Mouse (Mus musculus): ENCODE results near the gene Ncs1. TPM values are rescaled to one million over a fixed set of nuclear protein-coding genes. Genes with fewer than 3 reads are reported as not detected.

Ncs1 gene
- 8.5 and 11.3 TPM in 2 replicates for polyA plus RNA-seq (2014; fragmentation: Nextera tagmentation; extraction: Ambion mirVana)

DNA sequence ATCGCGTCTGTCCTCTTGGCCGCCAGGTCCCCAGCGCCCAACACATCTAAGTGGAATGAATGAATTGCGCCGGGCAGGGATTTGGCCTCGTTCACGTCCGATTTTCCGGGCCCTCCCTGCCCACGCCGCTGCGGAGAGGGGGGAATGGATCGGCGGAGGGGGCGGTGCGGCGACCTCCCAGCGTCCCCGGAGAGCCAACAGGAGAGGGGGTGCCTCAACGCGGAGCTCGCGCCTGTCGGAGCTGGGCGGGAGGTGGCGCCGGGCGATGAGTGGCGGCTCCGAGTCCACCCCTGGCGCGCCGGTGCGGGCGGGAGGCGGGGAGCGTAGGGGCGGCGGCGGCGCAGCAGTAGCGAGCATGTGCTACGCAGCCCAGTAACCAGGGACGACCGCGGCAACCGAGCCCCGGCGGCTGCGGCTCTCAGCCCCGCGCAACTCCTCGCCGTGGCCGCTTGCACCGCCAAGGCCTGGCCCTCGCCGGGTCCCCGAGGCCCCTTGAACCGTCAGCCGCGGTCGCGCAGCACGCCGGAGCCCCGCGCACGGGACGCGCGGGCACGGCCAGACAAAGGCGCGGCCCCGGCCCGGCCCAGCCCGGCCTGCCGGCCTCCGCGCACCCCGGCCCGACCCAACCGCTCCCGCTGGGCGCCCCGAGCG lies at the start of gene Ncs1:
Gene Ncs1, plus strand, starts transcription at position 333 of the 651 bp plus-strand sequence.
- peak; percentile 69 for DNase-seq (ENCODE audit: low spot score)
- H3K4me2 ChIP-seq = peak within 1 kb of the TSS; percentile 78
- 1% methylated on average over 71 of the region's 89 CpGs for WGBS
- no peaks in the 10 kb centered on the region for H3K36me3 ChIP-seq (ENCODE audit: control insufficient read depth, insufficient read depth, low read length)
- peak; percentile 65 for ATAC-seq (replicated peaks; ENCODE audit: low FRiP score)
- peak within 1 kb of the TSS; percentile 19; the same call in 1 of the 2 replicates for H3K27ac ChIP-seq (ENCODE audit: low read depth, low read length)
- H3K4me1 ChIP-seq (replicated peaks; ENCODE audit: control insufficient read depth, insufficient read depth, low read length) = peaks cover 14% of the 10 kb centered on the region
- H3K9me3 ChIP-seq (ENCODE audit: control insufficient read depth, low read length) = no peaks in the 10 kb centered on the region
- H3K9ac ChIP-seq (ENCODE audit: low read depth, low read length) = peak within 1 kb of the TSS; percentile 70
- H3K4me3 ChIP-seq (ENCODE audit: low read depth, low read length) = peak within 1 kb of the TSS; percentile 68
- H3K27me3 ChIP-seq (replicated peaks; ENCODE audit: control insufficient read depth, insufficient read depth, low read length) = peaks cover 67% of the 10 kb centered on the region

DNA sequence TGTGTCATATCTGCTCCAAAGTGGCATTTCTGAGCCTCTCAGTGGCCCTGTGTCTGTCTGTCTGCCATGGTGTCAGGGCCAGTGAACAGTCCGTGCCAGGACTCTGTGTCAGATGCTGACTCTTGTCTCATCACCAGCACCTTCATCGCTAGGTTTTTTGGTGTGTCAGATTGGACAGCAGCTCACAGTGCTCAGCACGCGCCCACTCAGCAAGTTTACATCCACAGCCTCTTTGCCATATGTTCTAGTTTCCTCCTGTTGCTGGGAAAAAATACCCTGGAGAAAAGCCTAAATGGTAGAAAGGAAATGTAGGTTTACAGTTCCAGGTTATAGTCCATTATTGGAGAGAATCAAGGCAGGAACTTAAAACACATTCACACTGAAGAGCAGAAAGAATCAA lies 47.0 kb upstream of the Ncs1 start:
- ATAC-seq (replicated peaks; ENCODE audit: low FRiP score) (no peak), DNase-seq (ENCODE audit: low spot score) (no peak)
- H3K4me3 ChIP-seq (ENCODE audit: low read depth, low read length) = no peak overlapping the region
- no peak overlapping the region for H3K9ac ChIP-seq (ENCODE audit: low read depth, low read length)
- H3K4me2 ChIP-seq = no peak overlapping the region
- no peaks in the 10 kb centered on the region for H3K9me3 ChIP-seq (ENCODE audit: control insufficient read depth, low read length)
- H3K4me1 ChIP-seq (replicated peaks; ENCODE audit: control insufficient read depth, insufficient read depth, low read length) = peaks cover 5% of the 10 kb centered on the region
- H3K27me3 ChIP-seq (replicated peaks; ENCODE audit: control insufficient read depth, insufficient read depth, low read length) = no peaks in the 10 kb centered on the region
- peaks cover 3% of the 10 kb centered on the region; the same call in 1 of the 2 replicates for H3K36me3 ChIP-seq (ENCODE audit: control insufficient read depth, insufficient read depth, low read length)
- 91% methylated on average over 4 of the region's 4 CpGs for WGBS
- H3K27ac ChIP-seq (ENCODE audit: low read depth, low read length) = no peak overlapping the region

DNA sequence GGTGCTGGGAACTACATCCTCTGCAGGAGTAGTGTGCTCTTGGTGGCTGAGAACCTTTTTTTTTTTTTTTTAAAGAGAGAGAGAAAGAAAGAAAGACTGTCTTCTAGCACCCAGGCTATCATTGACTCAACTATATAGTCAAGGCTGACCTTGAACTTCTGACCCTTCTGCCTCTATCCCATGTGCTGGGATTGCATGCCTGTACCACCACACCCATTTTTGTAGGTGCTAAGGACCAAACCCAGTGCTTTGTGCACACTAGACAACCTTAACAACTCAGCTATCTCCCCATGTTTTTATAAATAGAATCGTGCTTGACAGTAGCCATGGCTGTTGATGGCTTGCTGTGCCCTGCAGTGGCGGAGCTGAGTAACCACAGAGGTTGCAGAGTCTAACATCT lies 45.6 kb upstream of the Ncs1 start:
- Histone ChIP-seq H3K36me3 (ENCODE audit: control insufficient read depth, insufficient read depth, low read length) (peaks cover 3% of the 10 kb centered on the region; the same call in 1 of the 2 replicates), H3K27ac (ENCODE audit: low read depth, low read length) (no peak overlapping the region), H3K9ac (ENCODE audit: low read depth, low read length) (no peak overlapping the region), H3K27me3 (replicated peaks; ENCODE audit: control insufficient read depth, insufficient read depth, low read length) (no peaks in the 10 kb centered on the region), H3K4me3 (ENCODE audit: low read depth, low read length) (no peak overlapping the region), H3K9me3 (ENCODE audit: control insufficient read depth, low read length) (no peaks in the 10 kb centered on the region), H3K4me2 (no peak overlapping the region), H3K4me1 (replicated peaks; ENCODE audit: control insufficient read depth, insufficient read depth, low read length) (peaks cover 5% of the 10 kb centered on the region)
- ATAC-seq (replicated peaks; ENCODE audit: low FRiP score) = no peak
- 82% methylated on average over 2 of the region's 2 CpGs for WGBS
- no peak for DNase-seq (ENCODE audit: low spot score)

DNA sequence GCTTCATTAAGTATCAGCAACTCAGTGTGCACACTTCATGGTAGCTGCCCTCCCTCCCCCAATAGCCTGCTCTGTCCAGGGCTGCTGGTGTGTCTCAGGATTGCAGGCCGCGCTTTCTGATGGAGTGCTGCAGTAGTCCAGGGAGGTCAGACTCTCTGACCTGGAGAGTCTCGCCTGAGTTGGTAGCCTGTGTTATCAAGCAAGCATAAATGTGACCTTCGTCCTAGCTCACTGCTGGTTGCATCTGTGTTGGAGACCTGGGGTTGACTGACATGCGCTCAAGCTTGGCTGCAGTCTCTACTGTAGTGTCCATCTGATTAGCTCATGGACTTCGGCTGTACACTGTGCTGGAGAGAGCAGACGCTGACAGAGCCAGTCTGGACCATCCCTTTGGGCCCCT lies 43.8 kb upstream of the Ncs1 start:
- H3K27ac ChIP-seq (ENCODE audit: low read depth, low read length) = 0 out of 2 replicates have a peak overlapping the region, but pooled peaks have one; percentile 10
- H3K9ac ChIP-seq (ENCODE audit: low read depth, low read length) = no peak overlapping the region
- H3K36me3 ChIP-seq (ENCODE audit: control insufficient read depth, insufficient read depth, low read length) = peaks cover 3% of the 10 kb centered on the region; the same call in 1 of the 2 replicates
- WGBS = 72% methylated on average over 7 of the region's 7 CpGs
- no peak overlapping the region for H3K4me3 ChIP-seq (ENCODE audit: low read depth, low read length)
- no peaks in the 10 kb centered on the region for H3K27me3 ChIP-seq (replicated peaks; ENCODE audit: control insufficient read depth, insufficient read depth, low read length)
- ATAC-seq (replicated peaks; ENCODE audit: low FRiP score) (peak; percentile 64), DNase-seq (ENCODE audit: low spot score) (no peak)
- no peaks in the 10 kb centered on the region for H3K9me3 ChIP-seq (ENCODE audit: control insufficient read depth, low read length)
- peaks cover 5% of the 10 kb centered on the region for H3K4me1 ChIP-seq (replicated peaks; ENCODE audit: control insufficient read depth, insufficient read depth, low read length)
- H3K4me2 ChIP-seq = no peak overlapping the region

DNA sequence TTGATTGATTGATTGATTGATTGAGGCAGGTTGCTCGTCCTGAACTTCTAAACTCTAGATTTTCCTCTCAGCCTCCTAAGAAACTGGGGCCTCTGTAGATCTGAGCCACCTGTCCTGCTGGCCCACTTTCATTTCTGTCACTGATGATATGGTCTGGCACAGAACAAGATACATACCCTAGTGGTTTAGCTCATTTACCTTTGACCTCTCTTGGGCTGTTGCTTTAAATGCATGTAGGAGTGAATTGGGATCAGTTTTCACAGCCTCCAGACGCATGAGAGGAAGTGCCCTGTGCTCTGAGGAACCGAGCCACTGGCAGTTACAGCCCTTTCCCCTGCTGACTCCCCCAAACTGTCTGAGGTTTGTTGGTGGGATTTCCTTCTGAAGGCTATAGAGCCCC lies 43.3 kb upstream of the Ncs1 start:
- H3K9me3 ChIP-seq (ENCODE audit: control insufficient read depth, low read length) = no peaks in the 10 kb centered on the region
- H3K9ac ChIP-seq (ENCODE audit: low read depth, low read length) = no peak overlapping the region
- H3K27ac ChIP-seq (ENCODE audit: low read depth, low read length) = peak overlapping the region; percentile 1; the same call in 1 of the 2 replicates
- no peak overlapping the region for H3K4me2 ChIP-seq
- H3K36me3 ChIP-seq (ENCODE audit: control insufficient read depth, insufficient read depth, low read length) = peaks cover 3% of the 10 kb centered on the region; the same call in 1 of the 2 replicates
- ATAC-seq (replicated peaks; ENCODE audit: low FRiP score) (no peak), DNase-seq (ENCODE audit: low spot score) (no peak)
- WGBS = 47% methylated on average over 3 of the region's 3 CpGs
- no peaks in the 10 kb centered on the region for H3K27me3 ChIP-seq (replicated peaks; ENCODE audit: control insufficient read depth, insufficient read depth, low read length)
- no peak overlapping the region for H3K4me3 ChIP-seq (ENCODE audit: low read depth, low read length)
- peaks cover 5% of the 10 kb centered on the region for H3K4me1 ChIP-seq (replicated peaks; ENCODE audit: control insufficient read depth, insufficient read depth, low read length)

DNA sequence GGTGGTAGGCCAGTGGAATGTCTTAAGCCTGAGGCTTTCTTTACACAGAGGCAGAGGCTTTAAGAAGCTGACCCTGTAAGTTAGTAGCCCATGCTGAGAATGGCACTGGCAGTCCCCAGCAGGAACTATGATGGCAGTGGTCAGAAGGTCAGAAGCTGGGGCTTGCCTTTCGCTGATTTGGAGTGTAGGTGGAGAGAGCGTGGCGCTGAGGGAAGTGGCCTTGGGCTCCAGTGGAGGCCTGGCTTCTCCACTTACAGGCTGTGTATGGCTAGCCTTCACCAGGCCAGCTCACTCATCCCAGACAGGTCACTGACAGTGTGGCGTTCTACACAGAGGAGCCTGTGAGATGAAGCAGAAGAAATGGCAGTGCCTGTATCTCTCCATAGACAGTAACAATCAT lies 42.7 kb upstream of the Ncs1 start:
- peak overlapping the region; percentile 1; the same call in 1 of the 2 replicates for H3K27ac ChIP-seq (ENCODE audit: low read depth, low read length)
- H3K27me3 ChIP-seq (replicated peaks; ENCODE audit: control insufficient read depth, insufficient read depth, low read length) = no peaks in the 10 kb centered on the region
- H3K9me3 ChIP-seq (ENCODE audit: control insufficient read depth, low read length) = no peaks in the 10 kb centered on the region
- H3K36me3 ChIP-seq (ENCODE audit: control insufficient read depth, insufficient read depth, low read length) = peaks cover under 1% of the 10 kb centered on the region; the same call in 1 of the 2 replicates
- ATAC-seq (replicated peaks; ENCODE audit: low FRiP score) (no peak), DNase-seq (ENCODE audit: low spot score) (no peak)
- H3K4me2 ChIP-seq = no peak overlapping the region
- peaks cover 5% of the 10 kb centered on the region for H3K4me1 ChIP-seq (replicated peaks; ENCODE audit: control insufficient read depth, insufficient read depth, low read length)
- no peak overlapping the region for H3K9ac ChIP-seq (ENCODE audit: low read depth, low read length)
- no peak overlapping the region for H3K4me3 ChIP-seq (ENCODE audit: low read depth, low read length)
- WGBS = 77% methylated on average over 4 of the region's 4 CpGs

DNA sequence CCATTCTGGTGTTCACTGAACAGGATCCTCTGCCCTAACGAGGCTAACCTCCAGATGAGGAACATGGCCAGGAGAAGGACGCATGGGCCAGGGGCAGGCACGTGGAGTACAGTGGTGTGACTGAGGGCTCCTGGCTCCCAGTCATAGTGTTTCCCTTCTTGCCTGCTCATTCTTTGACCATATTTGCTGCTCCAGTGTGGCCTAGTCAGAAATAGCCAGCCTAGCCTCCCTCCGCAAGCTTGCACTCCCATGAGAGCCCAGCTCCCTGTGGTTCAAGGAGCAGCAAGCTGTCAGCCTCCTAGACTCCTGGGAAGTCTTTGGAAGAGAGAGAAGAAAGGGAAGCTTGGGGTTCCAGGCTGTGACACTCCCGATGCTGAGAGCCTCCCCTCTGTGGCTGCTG lies 40.9 kb upstream of the Ncs1 start:
- Histone ChIP-seq H3K4me3 (ENCODE audit: low read depth, low read length) (no peak overlapping the region), H3K4me2 (no peak overlapping the region), H3K9ac (ENCODE audit: low read depth, low read length) (no peak overlapping the region), H3K36me3 (ENCODE audit: control insufficient read depth, insufficient read depth, low read length) (no peaks in the 10 kb centered on the region; the same call in 1 of the 2 replicates), H3K27ac (ENCODE audit: low read depth, low read length) (no peak overlapping the region), H3K27me3 (replicated peaks; ENCODE audit: control insufficient read depth, insufficient read depth, low read length) (no peaks in the 10 kb centered on the region), H3K4me1 (replicated peaks; ENCODE audit: control insufficient read depth, insufficient read depth, low read length) (peaks cover 5% of the 10 kb centered on the region), H3K9me3 (ENCODE audit: control insufficient read depth, low read length) (no peaks in the 10 kb centered on the region)
- 83% methylated on average over 5 of the region's 5 CpGs for WGBS
- ATAC-seq (replicated peaks; ENCODE audit: low FRiP score) = no peak
- DNase-seq (ENCODE audit: low spot score) = no peak

DNA sequence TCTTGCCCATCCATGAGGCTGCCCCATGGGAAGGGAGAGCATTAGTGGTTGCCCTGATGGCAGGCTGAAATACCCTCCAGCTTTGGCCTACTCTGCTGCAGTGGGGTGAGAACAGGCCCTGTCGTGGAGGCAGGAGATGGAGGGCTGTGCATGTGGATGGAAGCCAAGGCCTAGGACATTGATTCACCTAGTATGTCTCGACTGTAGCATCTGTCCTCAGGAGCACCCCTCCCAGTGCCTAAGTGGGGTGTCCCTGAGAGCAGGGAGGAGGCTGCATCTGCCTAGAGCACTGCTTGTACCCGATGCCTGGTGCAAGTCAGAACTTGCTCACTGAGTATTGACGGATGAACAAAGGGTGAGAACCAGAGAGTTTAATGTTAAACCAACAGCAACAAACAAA lies 39.4 kb upstream of the Ncs1 start:
- Histone ChIP-seq H3K36me3 (ENCODE audit: control insufficient read depth, insufficient read depth, low read length) (peaks cover 2% of the 10 kb centered on the region; the same call in 1 of the 2 replicates), H3K27ac (ENCODE audit: low read depth, low read length) (no peak overlapping the region), H3K4me1 (replicated peaks; ENCODE audit: control insufficient read depth, insufficient read depth, low read length) (peaks cover 5% of the 10 kb centered on the region), H3K4me2 (no peak overlapping the region), H3K9ac (ENCODE audit: low read depth, low read length) (no peak overlapping the region), H3K9me3 (ENCODE audit: control insufficient read depth, low read length) (no peaks in the 10 kb centered on the region), H3K27me3 (replicated peaks; ENCODE audit: control insufficient read depth, insufficient read depth, low read length) (no peaks in the 10 kb centered on the region), H3K4me3 (ENCODE audit: low read depth, low read length) (no peak overlapping the region)
- ATAC-seq (replicated peaks; ENCODE audit: low FRiP score) (no peak), DNase-seq (ENCODE audit: low spot score) (no peak)
- WGBS = 85% methylated on average over 4 of the region's 4 CpGs

DNA sequence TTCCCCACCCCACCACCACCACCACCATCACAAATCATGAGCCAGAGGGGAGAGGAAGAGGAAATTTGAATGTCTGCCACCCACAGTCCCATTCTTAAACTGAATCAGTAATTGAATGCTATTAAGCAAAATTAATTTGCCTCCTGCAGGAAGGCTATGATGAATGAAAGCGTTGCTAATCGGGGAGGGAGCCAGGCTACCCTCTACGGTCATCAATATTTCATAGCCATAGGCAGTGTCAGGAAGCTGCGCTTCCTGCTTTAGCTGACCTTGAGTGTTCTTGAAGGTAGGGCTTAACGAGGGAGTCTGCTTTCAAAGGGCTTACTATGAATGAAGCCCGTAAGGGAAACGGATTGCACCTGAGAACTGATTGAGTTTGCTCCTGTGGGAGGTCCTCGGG lies 38.7 kb upstream of the Ncs1 start:
- Histone ChIP-seq H3K27me3 (replicated peaks; ENCODE audit: control insufficient read depth, insufficient read depth, low read length) (no peaks in the 10 kb centered on the region), H3K27ac (ENCODE audit: low read depth, low read length) (no peak overlapping the region), H3K9ac (ENCODE audit: low read depth, low read length) (no peak overlapping the region), H3K4me1 (replicated peaks; ENCODE audit: control insufficient read depth, insufficient read depth, low read length) (peaks cover 5% of the 10 kb centered on the region), H3K4me3 (ENCODE audit: low read depth, low read length) (no peak overlapping the region), H3K36me3 (ENCODE audit: control insufficient read depth, insufficient read depth, low read length) (peaks cover 2% of the 10 kb centered on the region; the same call in 1 of the 2 replicates), H3K9me3 (ENCODE audit: control insufficient read depth, low read length) (no peaks in the 10 kb centered on the region), H3K4me2 (no peak overlapping the region)
- ATAC-seq (replicated peaks; ENCODE audit: low FRiP score) = no peak
- DNase-seq (ENCODE audit: low spot score) = no peak
- WGBS = 80% methylated on average over 8 of the region's 8 CpGs
